Mouse (Mus musculus) spleen, embryonic (tissue): ENCODE data around the gene Phf1.

Experiments used
- CTCF ChIA-PET: fragments of 350-600 bp; sonication (Branson Sonifier 250); formaldehyde crosslinking; loops from one replicate; lab custom pipeline; 2022; lab: Charles Lee

Gene Phf1

DNA sequence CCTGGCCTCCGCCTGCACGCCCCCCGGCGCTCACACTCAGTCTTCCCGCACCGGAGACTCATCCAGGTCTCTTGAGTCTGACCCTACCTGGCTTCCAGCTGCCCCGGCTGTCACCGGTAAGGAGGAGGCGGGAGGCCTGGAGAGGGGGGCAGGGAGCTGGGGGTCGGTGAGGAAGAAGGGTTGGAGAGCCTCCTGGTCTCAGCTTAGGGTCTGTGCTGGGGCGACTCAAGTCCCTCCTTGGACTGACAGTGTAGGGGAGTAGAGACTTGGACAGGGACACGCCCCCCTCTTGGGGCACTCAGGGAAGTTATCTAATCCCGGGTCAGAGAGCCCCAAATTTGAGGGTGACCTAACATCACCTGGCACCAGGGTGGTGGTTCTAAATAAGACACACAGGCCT is 567 bp downstream of the Phf1 start:
- CTCF ChIA-PET: no interaction called here

GRCm38 (mm10) chr17:26933885-26934827 is 1.3 kb downstream of the Phf1 start:
- CTCF ChIA-PET: no interaction called here

DNA sequence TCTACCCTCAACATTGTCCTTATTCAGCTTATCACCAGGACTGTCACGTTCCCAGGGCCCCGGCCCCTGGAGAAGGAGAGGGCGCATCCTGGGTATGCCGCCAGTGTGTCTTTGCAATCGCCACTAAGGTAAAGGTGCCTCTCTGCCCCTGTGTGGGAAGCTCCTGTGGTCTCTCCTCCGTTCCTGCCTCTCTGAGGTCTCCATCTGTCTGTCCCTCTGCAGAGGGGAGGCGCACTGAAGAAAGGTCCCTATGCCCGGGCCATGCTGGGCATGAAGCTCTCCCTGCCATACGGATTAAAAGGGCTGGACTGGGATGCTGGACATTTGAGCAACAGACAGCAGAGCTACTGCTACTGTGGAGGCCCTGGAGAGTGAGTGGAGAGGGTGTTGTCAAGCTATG is 2.2 kb downstream of the Phf1 start:
- CTCF ChIA-PET: no interaction called here

- CTCF ChIA-PET: interaction anchor here (1.3 kb wide), 1 partner anchor 15 kb away, joined by 3 read pairs; no protein-coding TSS in a partner anchor
Measured at GRCm38 (mm10) chr17:26936453-26936852, 3.6 kb downstream of the Phf1 start.

DNA sequence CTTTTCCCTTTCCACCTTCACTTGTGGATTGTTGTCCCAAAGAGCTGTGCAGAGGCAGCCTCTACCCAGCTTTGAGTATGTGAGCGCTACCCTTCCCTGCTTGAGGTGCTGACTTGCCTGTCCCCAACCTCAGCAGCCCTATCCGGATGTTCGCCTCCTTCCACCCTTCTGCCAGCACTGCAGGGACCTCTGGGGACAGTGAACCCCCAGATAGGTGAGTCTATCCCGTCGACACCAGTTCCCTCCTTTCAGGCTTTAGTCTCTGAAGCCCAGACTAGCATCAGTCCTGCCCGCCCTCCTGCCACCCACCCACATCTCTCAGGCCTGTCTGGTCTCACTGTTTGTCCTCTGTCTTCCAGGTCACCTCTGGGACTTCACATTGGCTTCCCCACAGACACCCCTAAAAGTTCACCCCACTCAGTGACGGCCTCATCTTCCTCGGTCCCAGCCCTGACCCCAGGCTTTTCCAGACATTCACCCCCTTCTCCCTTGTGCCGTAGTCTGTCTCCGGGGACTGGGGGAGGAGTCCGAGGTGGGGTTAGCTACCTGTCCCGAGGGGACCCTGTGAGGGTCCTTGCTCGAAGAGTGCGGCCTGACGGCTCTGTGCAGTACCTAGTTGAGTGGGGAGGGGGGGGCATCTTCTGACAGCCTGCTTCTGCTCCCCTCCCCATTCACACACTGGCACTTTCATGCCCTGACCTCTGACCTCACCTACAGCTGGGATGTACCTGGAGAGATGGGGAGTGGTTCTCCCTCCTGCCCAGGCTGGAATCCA is 4.3 kb downstream of the Phf1 start:
- CTCF ChIA-PET: interaction anchor here (1.3 kb wide), 1 partner anchor 14 kb away, joined by 3 read pairs; no protein-coding TSS in a partner anchor

DNA sequence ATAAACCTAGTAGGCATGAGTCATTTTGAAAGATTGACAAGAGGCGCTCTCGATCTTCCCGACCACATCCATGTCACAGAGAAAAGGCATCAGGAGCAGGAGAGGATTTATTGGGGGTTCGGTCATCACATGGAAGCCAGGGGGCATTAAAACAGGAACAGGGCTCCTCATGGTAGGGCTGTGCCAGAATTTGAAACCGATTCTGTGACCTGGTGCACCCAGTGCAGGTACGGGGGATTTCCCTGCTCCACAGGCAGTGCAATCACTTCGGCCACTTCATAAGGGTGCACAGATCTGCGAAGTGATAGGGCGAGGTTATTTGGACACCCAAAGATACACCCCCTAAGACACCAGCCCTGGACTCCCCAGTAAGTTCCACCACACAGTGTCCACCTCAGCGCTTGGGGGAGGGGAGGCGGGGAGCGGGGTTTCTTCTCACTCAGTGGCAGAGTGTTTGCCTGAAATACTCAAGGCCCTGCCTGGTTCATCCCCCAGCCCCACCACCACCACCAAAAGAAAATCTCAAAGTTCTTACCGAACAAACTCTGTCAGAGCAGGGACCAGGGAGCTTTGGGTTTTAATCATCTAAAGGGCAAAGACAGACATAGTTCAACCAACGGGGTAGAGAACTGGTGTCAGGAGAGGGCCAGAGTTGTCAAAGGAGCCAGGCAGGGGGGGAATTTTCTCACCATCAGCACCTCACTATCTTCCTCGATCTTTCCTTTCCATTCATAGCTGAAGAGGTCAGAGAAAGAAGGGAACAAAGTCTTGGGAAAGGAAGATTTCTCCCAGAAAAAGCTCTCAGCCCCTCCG is 5.2 kb downstream of the Phf1 start:
- CTCF ChIA-PET: interaction anchor here (0.8 kb wide), 1 partner anchor 165 kb away, joined by 4 read pairs; no protein-coding TSS in a partner anchor

GRCm38 (mm10) chr17:26938731-26939130 is 5.9 kb downstream of the Phf1 start:
- CTCF ChIA-PET: interaction anchor here (0.8 kb wide), 1 partner anchor 165 kb away, joined by 4 read pairs; no protein-coding TSS in a partner anchor

DNA sequence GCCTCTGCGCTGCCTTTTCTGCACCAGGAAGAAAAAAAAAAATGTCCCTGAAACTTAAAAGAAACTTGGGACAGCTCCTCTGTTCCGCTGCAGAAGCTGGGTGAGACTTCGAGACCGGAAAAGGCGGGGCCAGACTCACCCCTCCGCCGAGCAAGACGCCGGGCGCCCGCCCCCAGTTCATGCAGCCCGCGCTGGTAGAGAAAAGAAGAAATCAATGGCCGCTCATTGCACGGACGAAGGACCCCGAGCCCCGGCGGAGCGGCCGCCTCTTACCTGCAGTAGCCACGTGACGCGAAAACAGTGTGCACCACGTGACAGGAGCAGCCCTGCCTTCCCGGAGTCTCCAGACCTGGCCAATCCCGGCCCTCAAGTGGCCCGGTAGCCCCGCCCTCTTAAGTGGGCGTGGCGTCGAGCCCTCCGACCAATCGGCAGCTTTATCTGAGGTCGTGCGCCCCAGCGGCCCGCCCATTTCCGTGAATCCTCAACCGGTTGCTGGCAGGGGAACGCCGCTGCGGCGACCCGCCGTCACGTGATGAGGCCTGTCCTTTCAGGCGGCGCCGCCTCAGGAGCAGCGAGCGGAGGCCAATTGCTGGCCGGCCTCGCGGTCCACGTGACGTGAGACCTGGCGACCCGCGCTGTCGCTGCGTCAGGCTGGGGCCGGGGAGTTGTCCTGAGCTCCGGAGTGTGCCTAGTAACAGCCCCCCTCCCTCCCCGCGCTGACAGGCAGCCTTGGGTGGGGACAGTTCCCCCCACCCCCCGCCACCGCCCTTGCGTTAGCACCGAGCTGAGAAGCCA is 6.5 kb downstream of the Phf1 start, which contains the start of gene Cuta:
Cuta (minus strand) TSS at position 392 of the 795 bp plus-strand sequence.
- CTCF ChIA-PET: interaction anchor here (0.7 to 0.8 kb wide), 3 partner anchors 10 to 1647 kb away, joined by 4 to 10 read pairs (median 9); no protein-coding TSS in a partner anchor

GRCm38 (mm10) chr17:26939973-26940300 is 7.1 kb downstream of the Phf1 start:
- CTCF ChIA-PET: interaction anchor here (0.7 kb wide), 2 partner anchors 10 to 1647 kb away, joined by 9 to 10 read pairs; no protein-coding TSS in a partner anchor

DNA sequence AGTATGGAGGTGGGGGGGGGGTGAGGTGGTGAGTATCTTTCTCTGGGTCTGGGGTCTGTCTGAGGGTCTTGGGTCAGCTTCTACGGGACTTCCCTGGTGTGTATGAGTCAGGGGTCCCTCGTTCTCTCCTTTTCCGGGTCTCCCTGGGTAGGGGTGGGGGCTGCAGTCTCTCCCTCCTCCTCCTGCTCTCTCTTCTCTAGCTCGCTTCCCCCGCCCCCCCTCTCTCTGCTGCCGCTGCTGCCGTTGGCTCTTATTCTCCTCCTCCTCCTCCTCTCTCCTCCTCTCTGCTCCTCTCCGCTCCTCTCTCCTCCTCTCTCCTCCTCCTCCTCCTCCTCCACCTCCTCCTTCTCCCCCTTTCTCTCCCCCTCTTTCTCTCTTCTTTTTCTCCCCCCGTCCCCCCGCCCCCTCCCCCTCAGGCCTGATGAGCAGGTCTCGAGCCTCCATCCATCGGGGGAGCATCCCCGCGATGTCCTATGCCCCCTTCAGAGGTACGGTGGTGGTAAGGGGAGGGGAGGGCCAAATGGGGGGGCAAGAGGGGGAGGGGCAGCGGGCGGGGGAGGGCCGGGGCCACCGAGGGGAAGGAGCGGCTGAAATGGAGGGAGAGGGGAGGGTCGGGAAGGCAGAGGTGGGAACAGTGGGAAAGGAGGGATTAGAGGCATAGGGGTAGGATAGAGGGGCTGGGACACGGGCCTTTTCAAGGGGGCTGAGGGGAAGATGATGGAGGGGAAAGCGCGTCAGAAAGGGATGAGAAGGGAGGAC is 8.4 kb downstream of the Phf1 start, which contains the start of gene Syngap1:
Syngap1 (plus strand) TSS at position 223 of the 759 bp plus-strand sequence.
- CTCF ChIA-PET: interaction anchor here (0.6 kb wide), 1 partner anchor 1150 kb away, joined by 3 read pairs; no protein-coding TSS in a partner anchor

GRCm38 (mm10) chr17:26941841-26942570 is 9.2 kb downstream of the Phf1 start:
- CTCF ChIA-PET: interaction anchor here (0.6 kb wide), 1 partner anchor 106 kb away, joined by 11 read pairs; no protein-coding TSS in a partner anchor

- CTCF ChIA-PET: interaction anchor here (0.6 to 0.7 kb wide), 2 partner anchors 26 to 294 kb away, joined by 3 to 5 read pairs; no protein-coding TSS in a partner anchor
Measured at GRCm38 (mm10) chr17:26945824-26946495, 13.1 kb downstream of the Phf1 start.

DNA sequence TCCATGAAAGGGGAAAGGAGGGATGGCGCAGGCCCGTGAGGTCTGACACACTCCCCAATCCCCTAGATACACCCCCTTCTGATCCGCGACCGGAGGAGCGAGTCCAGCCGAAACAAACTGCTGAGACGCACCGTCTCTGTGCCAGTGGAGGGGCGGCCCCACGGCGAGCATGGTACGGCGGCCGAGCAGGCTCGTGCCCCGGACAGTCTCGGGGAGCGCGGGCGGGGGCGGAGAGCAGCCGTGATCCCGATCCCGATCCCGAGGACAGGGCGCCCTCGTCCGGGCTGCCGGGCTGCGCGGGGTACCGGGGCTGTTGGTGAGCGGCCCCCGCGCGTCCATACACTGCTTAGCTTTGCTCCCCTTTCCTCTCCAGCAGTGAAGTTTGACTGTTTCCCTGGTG is 13.7 kb downstream of the Phf1 start:
- CTCF ChIA-PET: interaction anchor here (0.6 kb wide), 1 partner anchor 25 kb away, joined by 5 read pairs; no protein-coding TSS in a partner anchor

- CTCF ChIA-PET: no interaction called here
Measured at GRCm38 (mm10) chr17:26947231-26948100, 14.6 kb downstream of the Phf1 start.

GRCm38 (mm10) chr17:26948316-26949050 is 15.6 kb downstream of the Phf1 start:
- CTCF ChIA-PET: interaction anchor here (0.6 to 0.7 kb wide), 2 partner anchors 28 to 1980 kb away, joined by 3 to 10 read pairs; no protein-coding TSS in a partner anchor

GRCm38 (mm10) chr17:26949051-26949577 is 16.3 kb downstream of the Phf1 start:
- CTCF ChIA-PET: interaction anchor here (0.6 kb wide), 1 partner anchor 1980 kb away, joined by 3 read pairs; no protein-coding TSS in a partner anchor
